Mouse (Mus musculus): ENCODE results near the gene Grsf1. TPM values are rescaled to one million over a fixed set of nuclear protein-coding genes. Genes with fewer than 3 reads are reported as not detected.

The Grsf1 gene
- polyA plus RNA-seq, 1 experiment from 2014 or later, result 57.7 TPM

GRCm38 (mm10) chr5:88684226-88684625, 8.3 kb upstream of the Grsf1 start:
- 31% methylated on average over 3 of the region's 3 CpGs for WGBS
- H3K4me3 ChIP-seq, result no peak overlapping the region
- ATAC-seq (replicated peaks), result no peak
- no peaks in the 10 kb centered on the region for H3K4me1 ChIP-seq
- no peak overlapping the region for H3K9ac ChIP-seq
- H3K36me3 ChIP-seq (replicated peaks), result no peaks in the 10 kb centered on the region
- H3K9me3 ChIP-seq, result no peaks in the 10 kb centered on the region
- H3K4me2 ChIP-seq, result no peak overlapping the region
- H3K27ac ChIP-seq, result no peak overlapping the region
- no peaks in the 10 kb centered on the region for H3K27me3 ChIP-seq (replicated peaks)

DNA sequence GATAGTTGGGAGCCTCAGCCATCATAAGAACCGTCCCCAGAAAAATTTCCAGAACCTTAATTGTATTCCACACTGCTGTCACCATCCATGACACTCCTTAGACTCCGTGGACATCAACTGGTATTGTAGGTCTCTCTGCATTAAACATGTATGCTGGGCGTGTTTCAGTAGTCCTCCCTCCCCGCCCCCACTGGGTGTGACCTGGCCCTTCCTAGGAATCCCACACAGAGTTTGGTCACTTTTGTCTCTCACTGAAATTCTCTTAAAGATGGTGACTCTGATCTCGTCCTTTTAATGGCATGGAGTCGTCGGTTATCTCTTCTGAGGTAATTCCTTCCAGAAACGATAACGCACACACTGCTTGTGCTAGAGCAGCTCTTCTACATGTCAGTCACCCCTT, 7.7 kb upstream of the Grsf1 start:
- H3K36me3 ChIP-seq (replicated peaks), result no peaks in the 10 kb centered on the region
- H3K27ac ChIP-seq, result no peak overlapping the region
- no peaks in the 10 kb centered on the region for H3K27me3 ChIP-seq (replicated peaks)
- H3K9ac ChIP-seq, result no peak overlapping the region
- H3K4me1 ChIP-seq, result no peaks in the 10 kb centered on the region
- H3K9me3 ChIP-seq, result no peaks in the 10 kb centered on the region
- ATAC-seq (replicated peaks), result no peak
- H3K4me2 ChIP-seq, result no peak overlapping the region
- WGBS, result 85% methylated on average over 9 of the region's 9 CpGs
- H3K4me3 ChIP-seq, result no peak overlapping the region

DNA sequence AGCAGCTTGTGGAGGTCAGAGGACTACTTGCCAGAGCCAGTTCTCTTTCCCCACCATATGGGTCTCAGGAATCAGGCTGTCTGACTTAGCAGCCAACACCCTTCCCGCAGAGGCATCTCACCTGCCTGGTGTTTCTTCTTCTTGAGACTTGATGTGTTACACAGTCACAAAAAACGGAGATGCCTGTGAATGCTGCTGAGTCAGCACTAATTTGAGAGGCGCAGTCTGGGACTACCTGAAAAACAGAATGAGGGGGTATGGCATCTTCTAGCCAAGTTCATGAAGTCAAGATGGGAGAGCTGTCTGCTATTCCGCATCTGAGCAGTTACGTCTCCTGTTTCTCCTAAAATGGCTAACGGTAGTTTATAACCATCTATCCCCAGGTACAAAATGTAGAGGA, 4.6 kb upstream of the Grsf1 start:
- Histone ChIP-seq H3K9me3 (no peaks in the 10 kb centered on the region), H3K4me2 (no peak overlapping the region), H3K27me3 (replicated peaks) (no peaks in the 10 kb centered on the region), H3K36me3 (replicated peaks) (no peaks in the 10 kb centered on the region), H3K9ac (no peak overlapping the region), H3K27ac (no peak overlapping the region), H3K4me1 (peaks cover 5% of the 10 kb centered on the region; the same call in 1 of the 2 replicates), H3K4me3 (no peak overlapping the region)
- 90% methylated on average over 6 of the region's 6 CpGs for WGBS
- ATAC-seq (replicated peaks), result no peak

DNA sequence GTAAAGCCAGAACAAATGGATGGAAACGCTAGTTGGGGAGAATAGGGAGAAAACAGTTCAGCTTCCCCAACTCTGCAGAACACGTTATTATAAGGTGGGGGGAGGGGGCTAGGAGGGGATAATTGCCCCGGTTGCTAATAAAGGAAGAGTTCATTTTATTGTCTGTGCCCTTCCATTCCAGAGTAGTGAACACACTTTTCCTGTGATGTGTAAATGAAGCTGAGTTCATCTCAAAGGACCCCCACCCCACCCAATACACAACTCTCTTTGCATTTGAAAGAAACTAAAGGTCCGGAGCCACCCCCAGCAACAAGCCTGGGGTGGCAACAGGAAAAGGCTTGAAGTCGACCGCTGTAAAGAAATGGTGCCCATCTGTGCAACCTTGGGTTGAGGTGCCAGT, 3.4 kb upstream of the Grsf1 start:
- Histone ChIP-seq H3K27ac (no peak overlapping the region), H3K27me3 (replicated peaks) (no peaks in the 10 kb centered on the region), H3K4me3 (no peak overlapping the region), H3K4me1 (peaks cover 10% of the 10 kb centered on the region), H3K9me3 (no peaks in the 10 kb centered on the region), H3K9ac (no peak overlapping the region), H3K36me3 (replicated peaks) (no peaks in the 10 kb centered on the region), H3K4me2 (no peak overlapping the region)
- no peak for ATAC-seq (replicated peaks)
- 9% methylated on average over 6 of the region's 6 CpGs for WGBS

- ATAC-seq (replicated peaks), result no peak
- 65% methylated on average over 7 of the region's 7 CpGs for WGBS
Observed at GRCm38 (mm10) chr5:88678929-88679328, 3.0 kb upstream of the Grsf1 start.

GRCm38 (mm10) chr5:88674703-88675442, 1.1 kb downstream of the Grsf1 start:
- H3K27me3 ChIP-seq (replicated peaks), result no peaks in the 10 kb centered on the region
- peak overlapping the region; percentile 94 for H3K27ac ChIP-seq
- no peak; the same call in 1 of the 2 replicates for ATAC-seq (replicated peaks)
- H3K4me1 ChIP-seq, result peaks cover 25% of the 10 kb centered on the region
- H3K9me3 ChIP-seq, result no peaks in the 10 kb centered on the region
- peak overlapping the region; percentile 80 for H3K4me2 ChIP-seq
- WGBS, result under 1% methylated on average over 46 of the region's 47 CpGs
- H3K9ac ChIP-seq, result peak overlapping the region; percentile 94
- H3K36me3 ChIP-seq (replicated peaks), result peaks cover 10% of the 10 kb centered on the region; the same call in 1 of the 2 replicates
- H3K4me3 ChIP-seq, result peak overlapping the region; percentile 79

More at GRCm38 (mm10) chr5:88678929-88679328, 3.0 kb upstream of the Grsf1 start:
- H3K36me3 ChIP-seq (replicated peaks), result no peaks in the 10 kb centered on the region
- H3K4me3 ChIP-seq, result no peak overlapping the region
- H3K9me3 ChIP-seq, result no peaks in the 10 kb centered on the region
- H3K27me3 ChIP-seq (replicated peaks), result no peaks in the 10 kb centered on the region
- H3K4me2 ChIP-seq, result no peak overlapping the region
- H3K27ac ChIP-seq, result no peak overlapping the region
- peaks cover 14% of the 10 kb centered on the region for H3K4me1 ChIP-seq
- H3K9ac ChIP-seq, result no peak overlapping the region

- H3K4me3 ChIP-seq, result no peak overlapping the region
Observed at GRCm38 (mm10) chr5:88663875-88664274, 12.1 kb downstream of the Grsf1 start.

GRCm38 (mm10) chr5:88663151-88663550, 12.8 kb downstream of the Grsf1 start:
- no peaks in the 10 kb centered on the region for H3K27me3 ChIP-seq (replicated peaks)
- H3K36me3 ChIP-seq (replicated peaks), result peaks cover 55% of the 10 kb centered on the region
- no peak overlapping the region for H3K4me3 ChIP-seq
- H3K4me1 ChIP-seq, result no peaks in the 10 kb centered on the region
- no peaks in the 10 kb centered on the region for H3K9me3 ChIP-seq
- no peak overlapping the region for H3K9ac ChIP-seq
- H3K4me2 ChIP-seq, result no peak overlapping the region
- 93% methylated on average over 3 of the region's 3 CpGs for WGBS
- no peak for ATAC-seq (replicated peaks)
- no peak overlapping the region for H3K27ac ChIP-seq

More at GRCm38 (mm10) chr5:88663875-88664274, 12.1 kb downstream of the Grsf1 start:
- H3K4me2 ChIP-seq, result no peak overlapping the region
- ATAC-seq (replicated peaks), result no peak
- no peak overlapping the region for H3K9ac ChIP-seq
- no peaks in the 10 kb centered on the region for H3K9me3 ChIP-seq
- no peaks in the 10 kb centered on the region for H3K27me3 ChIP-seq (replicated peaks)
- H3K27ac ChIP-seq, result no peak overlapping the region
- H3K4me1 ChIP-seq, result no peaks in the 10 kb centered on the region
- WGBS, result 93% methylated on average over 5 of the region's 5 CpGs
- H3K36me3 ChIP-seq (replicated peaks), result peaks cover 59% of the 10 kb centered on the region

- Histone ChIP-seq H3K4me1 (no peaks in the 10 kb centered on the region), H3K9ac (no peak overlapping the region), H3K27ac (no peak overlapping the region), H3K4me3 (no peak overlapping the region), H3K4me2 (no peak overlapping the region), H3K9me3 (no peaks in the 10 kb centered on the region), H3K36me3 (replicated peaks) (peaks cover 32% of the 10 kb centered on the region), H3K27me3 (replicated peaks) (no peaks in the 10 kb centered on the region)
- WGBS, result 97% methylated on average over 1 of the region's 1 CpGs
- ATAC-seq (replicated peaks), result no peak
Observed at GRCm38 (mm10) chr5:88657868-88658267, 18.1 kb downstream of the Grsf1 start.

DNA sequence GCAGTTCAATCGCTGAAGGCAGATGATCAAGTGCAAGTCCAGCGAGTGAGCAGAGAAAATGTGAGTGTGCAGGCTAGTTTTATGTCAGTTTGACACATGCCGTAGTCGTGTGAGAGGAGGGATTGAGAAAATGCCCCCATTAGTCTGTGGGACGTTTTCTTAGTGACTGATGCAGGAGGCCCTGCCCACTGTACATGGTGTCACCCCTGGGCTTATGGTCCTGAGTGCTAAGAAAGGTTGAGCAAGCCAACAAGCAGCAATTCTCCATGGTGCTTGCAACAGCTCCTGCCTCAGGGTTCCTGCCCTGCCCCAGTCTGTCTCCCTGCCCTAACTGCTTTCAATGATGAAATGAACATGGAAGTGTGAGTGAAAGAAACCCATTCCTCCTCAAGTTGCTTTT, 23.4 kb downstream of the Grsf1 start:
- Histone ChIP-seq H3K9ac (no peak overlapping the region), H3K4me2 (no peak overlapping the region), H3K9me3 (no peaks in the 10 kb centered on the region), H3K36me3 (replicated peaks) (peaks cover 46% of the 10 kb centered on the region), H3K4me1 (no peaks in the 10 kb centered on the region), H3K27me3 (replicated peaks) (no peaks in the 10 kb centered on the region), H3K4me3 (no peak overlapping the region), H3K27ac (0 out of 2 replicates have a peak overlapping the region, but pooled peaks have one; percentile 23)
- ATAC-seq (replicated peaks), result no peak
- 85% methylated on average over 5 of the region's 5 CpGs for WGBS

DNA sequence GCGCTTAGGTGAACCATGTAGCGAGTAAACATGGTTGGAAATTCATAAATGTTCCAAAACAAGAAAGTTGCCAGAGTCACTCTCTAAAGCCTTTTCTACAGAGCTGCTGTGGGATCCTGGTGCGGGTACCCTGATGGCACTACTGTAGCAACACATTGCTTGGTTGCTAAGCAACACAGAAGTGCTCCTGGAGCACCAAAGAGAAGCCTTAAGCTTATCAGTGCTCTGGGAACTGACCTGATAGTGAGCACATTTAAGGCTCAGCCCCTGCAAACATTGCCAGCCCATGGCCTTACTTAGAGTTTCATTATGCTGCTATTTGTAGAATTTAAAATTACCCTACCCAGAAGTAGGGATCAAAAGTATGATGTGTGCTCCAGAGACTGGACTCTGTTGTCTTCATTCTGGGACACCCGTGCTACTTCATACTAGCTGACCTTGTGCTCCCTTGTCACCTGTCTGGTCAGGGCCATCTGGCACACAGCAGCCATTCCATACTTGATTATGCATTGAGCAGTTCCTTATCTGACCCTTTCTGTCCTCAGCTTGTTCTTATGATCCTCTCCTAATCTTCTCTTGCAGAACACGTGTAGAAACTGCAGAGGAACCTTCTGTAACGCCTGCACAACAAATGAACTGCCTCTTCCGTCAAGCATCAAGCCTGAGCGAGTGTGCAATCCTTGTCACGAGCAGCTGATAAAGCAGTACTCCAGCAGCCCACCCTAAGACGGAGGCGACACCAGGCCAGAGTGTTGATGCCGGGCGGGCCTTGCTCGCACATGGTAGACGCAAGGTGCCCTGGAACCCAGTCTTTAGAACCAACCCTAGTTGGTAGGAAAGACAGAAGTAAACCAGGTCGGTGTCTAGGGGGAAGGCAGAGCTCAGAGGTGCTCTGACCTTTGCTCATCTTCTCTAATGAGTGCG, 26.5 kb downstream of the Grsf1 start:
- Histone ChIP-seq H3K36me3 (replicated peaks) (peaks cover 74% of the 10 kb centered on the region), H3K9ac (no peak overlapping the region), H3K4me1 (no peaks in the 10 kb centered on the region), H3K4me3 (no peak overlapping the region), H3K27ac (no peak overlapping the region), H3K9me3 (no peaks in the 10 kb centered on the region), H3K4me2 (no peak overlapping the region), H3K27me3 (replicated peaks) (no peaks in the 10 kb centered on the region)
- 89% methylated on average over 17 of the region's 17 CpGs for WGBS
- no peak for ATAC-seq (replicated peaks)

DNA sequence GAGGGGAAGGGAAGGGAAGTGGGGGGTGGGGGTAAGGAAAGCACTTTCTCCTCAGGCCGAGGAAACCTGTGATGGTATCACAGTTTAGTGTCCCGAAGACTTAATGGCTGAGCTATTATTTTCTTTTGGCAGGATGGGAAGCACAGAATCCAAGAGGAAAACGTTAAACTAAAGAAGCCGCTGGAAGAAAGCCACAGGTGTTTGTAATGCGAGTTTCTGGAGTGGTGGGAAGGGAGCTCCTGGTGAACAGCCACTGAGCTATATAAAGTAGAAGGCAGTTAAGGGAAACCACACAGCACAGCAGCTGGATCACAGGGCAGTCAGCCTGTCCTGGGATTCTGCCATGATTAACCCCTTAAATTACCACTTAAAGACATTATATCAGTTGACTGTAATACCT, 30.6 kb downstream of the Grsf1 start:
- Histone ChIP-seq H3K27me3 (replicated peaks) (no peaks in the 10 kb centered on the region), H3K4me3 (no peak overlapping the region), H3K27ac (no peak overlapping the region), H3K4me2 (no peak overlapping the region), H3K4me1 (no peaks in the 10 kb centered on the region), H3K9me3 (no peaks in the 10 kb centered on the region), H3K36me3 (replicated peaks) (peaks cover 84% of the 10 kb centered on the region), H3K9ac (no peak overlapping the region)
- WGBS, result 84% methylated on average over 5 of the region's 5 CpGs
- no peak for ATAC-seq (replicated peaks)

All from midbrain, embryonic 15.5 days (tissue).